Mouse (Mus musculus) hindbrain, embryonic 11.5 days (tissue): Measurements from ENCODE around the gene Nmu. TPM values are rescaled to one million over a fixed set of nuclear protein-coding genes. Genes with fewer than 3 reads are reported as not detected.
A peak's percentile ranks its signal among the peaks of the same experiment; 100 is the strongest.

ENCODE experiments used
- ATAC-seq: fragments of 200-750 bp; cut with Nextera tagmentation; 2 replicates; pipeline ENCODE4 v1.8.0; 2017; ENCODE audit warnings: mild to moderate bottlenecking, moderate TSS enrichment, moderate library complexity; ENCODE audit not compliant: low FRiP score
- DNase-seq: peaks from one replicate; pipeline ENCODE4 v3.0.0-alpha.2; 2015; ENCODE audit warnings: low spot score
- H3K27ac ChIP-seq: fragments of 300-500 bp; sonication (generic); 2 replicates; pipeline ENCODE4 v1.5.1; 2014; ENCODE audit warnings: mild to moderate bottlenecking, low read depth, low read length
- H3K27me3 ChIP-seq: fragments of 300-500 bp; sonication (generic); 2 replicates; pipeline ENCODE4 v1.6.1; 2014; ENCODE audit warnings: mild to moderate bottlenecking, low read length, moderate library complexity, mixed read lengths; ENCODE audit not compliant: control insufficient read depth, insufficient read depth
- H3K36me3 ChIP-seq: fragments of 300-500 bp; sonication (generic); 2 replicates; pipeline ENCODE4 v1.6.1; 2014; ENCODE audit warnings: mild to moderate bottlenecking, low read length, moderate library complexity, mixed read lengths; ENCODE audit not compliant: control insufficient read depth, insufficient read depth
- H3K4me1 ChIP-seq: fragments of 300-500 bp; sonication (generic); replicated peaks from 2 replicates; pipeline ENCODE4 v1.6.1; 2014; ENCODE audit warnings: low read length, mixed read lengths; ENCODE audit not compliant: control insufficient read depth, insufficient read depth
- H3K4me2 ChIP-seq: fragments of 300-500 bp; sonication (generic); replicated peaks from 2 replicates; pipeline ENCODE4 v1.6.1; 2014; ENCODE audit warnings: mild to moderate bottlenecking, low read depth, low read length
- H3K4me3 ChIP-seq: fragments of 300-500 bp; sonication (generic); 2 replicates; pipeline ENCODE4 v1.5.1; 2014; ENCODE audit warnings: low read depth, low read length
- H3K9ac ChIP-seq: fragments of 300-500 bp; sonication (generic); 2 replicates; pipeline ENCODE4 v1.6.1; 2014; ENCODE audit warnings: low read depth, low read length
- H3K9me3 ChIP-seq: fragments of 300-500 bp; sonication (generic); 2 replicates; pipeline ENCODE4 v1.6.1; 2016; ENCODE audit warnings: low read length; ENCODE audit not compliant: control insufficient read depth
- WGBS: fragments of 180-500 bp; shearing (Covaris S2); extraction: QIAGEN DNeasy Blood & Tissue Kit; methylation state at CpG from one replicate; pipeline ENCODE4 v1.1.7; 2014; 5-methylcytosine and 5-hydroxymethylcytosine counted together
- polyA plus RNA-seq: library from polyadenylated mRNA; unstranded; fragments of >200 nt; fragmentation: Nextera tagmentation; extraction: Ambion mirVana; gene quantifications from 2 replicates; pipeline ENCODE4 v1.2.1, GENCODE M21; 2014

Nmu gene
- polyA plus RNA-seq, 1 experiment from 2014 or later, result not detected

- Histone ChIP-seq H3K4me1 (no peaks in the 10 kb centered on the region), H3K27ac (no peak overlapping the region), H3K27me3 (no peaks in the 10 kb centered on the region), H3K36me3 (no peaks in the 10 kb centered on the region), H3K4me3 (no peak overlapping the region), H3K9ac (no peak overlapping the region), H3K9me3 (no peaks in the 10 kb centered on the region), H3K4me2 (no peak overlapping the region)
- DNase-seq (no peak), ATAC-seq (no peak)
- 80% methylated on average over 4 of the region's 4 CpGs for WGBS
These were observed 29.8 kb downstream of the Nmu start for GRCm38 (mm10) chr5:76333833-76334232.

GRCm38 (mm10) chr5:76330953-76331352, 32.6 kb downstream of the Nmu start, which contains the start of gene Pdcl2:
TSS of gene Pdcl2 (minus strand) at chr5:76331156.
- Histone ChIP-seq H3K4me1 (no peaks in the 10 kb centered on the region), H3K27ac (no peak within 1 kb of the TSS), H3K36me3 (no peaks in the 10 kb centered on the region), H3K9me3 (no peaks in the 10 kb centered on the region), H3K27me3 (no peaks in the 10 kb centered on the region), H3K4me3 (no peak within 1 kb of the TSS), H3K4me2 (no peak within 1 kb of the TSS), H3K9ac (no peak within 1 kb of the TSS)
- ATAC-seq, result no peak
- 94% methylated on average over 7 of the region's 7 CpGs for WGBS
- no peak for DNase-seq

- Histone ChIP-seq H3K4me3 (no peak overlapping the region), H3K27me3 (no peaks in the 10 kb centered on the region), H3K4me1 (no peaks in the 10 kb centered on the region), H3K4me2 (no peak overlapping the region), H3K9ac (no peak overlapping the region), H3K36me3 (no peaks in the 10 kb centered on the region), H3K27ac (no peak overlapping the region), H3K9me3 (no peaks in the 10 kb centered on the region)
- ATAC-seq (no peak), DNase-seq (no peak)
- 81% methylated on average over 2 of the region's 2 CpGs for WGBS
These were observed 36.3 kb downstream of the Nmu start for GRCm38 (mm10) chr5:76327296-76327695.

- H3K27ac ChIP-seq, result no peak overlapping the region
- ATAC-seq (no peak), DNase-seq (no peak)
- H3K36me3 ChIP-seq, result no peaks in the 10 kb centered on the region
- no peaks in the 10 kb centered on the region for H3K27me3 ChIP-seq
- no peaks in the 10 kb centered on the region for H3K4me1 ChIP-seq
- H3K4me3 ChIP-seq, result no peak overlapping the region
- H3K9ac ChIP-seq, result no peak overlapping the region
- WGBS, result 88% methylated on average over 4 of the region's 4 CpGs
- no peak overlapping the region for H3K4me2 ChIP-seq
- no peaks in the 10 kb centered on the region for H3K9me3 ChIP-seq
These were observed 38.5 kb downstream of the Nmu start for GRCm38 (mm10) chr5:76325113-76325512.

GRCm38 (mm10) chr5:76321249-76322196, 42.1 kb downstream of the Nmu start:
- no peaks in the 10 kb centered on the region for H3K27me3 ChIP-seq
- H3K9me3 ChIP-seq, result no peaks in the 10 kb centered on the region
- H3K27ac ChIP-seq, result no peak overlapping the region
- DNase-seq (peak; percentile 19), ATAC-seq (no peak)
- H3K4me3 ChIP-seq, result no peak overlapping the region
- H3K9ac ChIP-seq, result no peak overlapping the region
- 24% methylated on average over 11 of the region's 11 CpGs for WGBS
- H3K4me2 ChIP-seq, result no peak overlapping the region
- H3K36me3 ChIP-seq, result no peaks in the 10 kb centered on the region
- no peaks in the 10 kb centered on the region for H3K4me1 ChIP-seq

- H3K36me3 ChIP-seq, result no peaks in the 10 kb centered on the region
These were observed 55.4 kb downstream of the Nmu start for GRCm38 (mm10) chr5:76308206-76308605.

GRCm38 (mm10) chr5:76306261-76306660, 57.3 kb downstream of the Nmu start:
- H3K27ac ChIP-seq, result no peak overlapping the region
- no peak overlapping the region for H3K4me3 ChIP-seq
- H3K4me1 ChIP-seq, result no peaks in the 10 kb centered on the region
- WGBS, result 62% methylated on average over 3 of the region's 3 CpGs
- no peaks in the 10 kb centered on the region for H3K27me3 ChIP-seq
- H3K4me2 ChIP-seq, result no peak overlapping the region
- H3K9me3 ChIP-seq, result no peaks in the 10 kb centered on the region
- DNase-seq (no peak), ATAC-seq (no peak)
- no peaks in the 10 kb centered on the region for H3K36me3 ChIP-seq
- no peak overlapping the region for H3K9ac ChIP-seq

More at GRCm38 (mm10) chr5:76308206-76308605, 55.4 kb downstream of the Nmu start:
- H3K4me1 ChIP-seq, result no peaks in the 10 kb centered on the region
- H3K27ac ChIP-seq, result no peak overlapping the region
- H3K27me3 ChIP-seq, result no peaks in the 10 kb centered on the region
- H3K9me3 ChIP-seq, result no peaks in the 10 kb centered on the region
- H3K4me2 ChIP-seq, result no peak overlapping the region
- H3K4me3 ChIP-seq, result no peak overlapping the region
- 70% methylated on average over 2 of the region's 2 CpGs for WGBS
- H3K9ac ChIP-seq, result no peak overlapping the region
- no peak for DNase-seq
- ATAC-seq, result no peak

GRCm38 (mm10) chr5:76305616-76306015, 58.0 kb downstream of the Nmu start:
- DNase-seq (peak; percentile 37), ATAC-seq (no peak)
- Histone ChIP-seq H3K4me1 (no peaks in the 10 kb centered on the region), H3K4me3 (peak overlapping the region; percentile 76; the same call in 1 of the 2 replicates), H3K36me3 (no peaks in the 10 kb centered on the region), H3K27me3 (no peaks in the 10 kb centered on the region), H3K4me2 (peak overlapping the region; percentile 56), H3K9me3 (no peaks in the 10 kb centered on the region), H3K27ac (no peak overlapping the region), H3K9ac (no peak overlapping the region)
- WGBS, result 4% methylated on average over 8 of the region's 8 CpGs
